Mouse (Mus musculus) myocyte (in vitro differentiated cells): ENCODE results near the gene Man2a1. TPM values are rescaled to one million over a fixed set of nuclear protein-coding genes. Genes with fewer than 3 reads are reported as not detected.
A peak's percentile ranks its signal among the peaks of the same experiment; 100 is the strongest.

Source experiments
- H3K27me3 ChIP-seq: one replicate; pipeline ENCODE4 v1.6.1; 2011; ENCODE audit not compliant: control insufficient read depth, insufficient read depth, insufficient read length
- H3K36me3 ChIP-seq: one replicate; pipeline ENCODE4 v1.6.1; 2011; ENCODE audit not compliant: control insufficient read depth, insufficient read depth
- H3K4me2 ChIP-seq: one replicate; pipeline ENCODE4 v1.6.1; 2011; ENCODE audit warnings: low read depth, control low read depth
- H3K4me3 ChIP-seq: one replicate; pipeline ENCODE4 v1.5.1; 2011; ENCODE audit warnings: mild to moderate bottlenecking, control low read depth, moderate library complexity
- H3K79me2 ChIP-seq: one replicate; pipeline ENCODE4 v1.6.1; 2011; ENCODE audit not compliant: control insufficient read depth, insufficient read depth
- H3ac ChIP-seq: one replicate; pipeline ENCODE4 v1.6.1; 2011; ENCODE audit not compliant: control insufficient read depth, insufficient read length
- CEBPB ChIP-seq: IDR thresholded peaks from 2 replicates; pipeline ENCODE4 v1.6.1; 2011; ENCODE audit warnings: mild to moderate bottlenecking, moderate library complexity; ENCODE audit not compliant: poor library complexity, insufficient read depth, severe bottlenecking
- E2F4 ChIP-seq: IDR thresholded peaks from one replicate; pipeline ENCODE4 v1.6.1; 2011; ENCODE audit warnings: mild to moderate bottlenecking, control low read depth, moderate library complexity; ENCODE audit not compliant: insufficient read depth
- MAX ChIP-seq: IDR thresholded peaks from one replicate; pipeline ENCODE4 v1.6.1; 2011; ENCODE audit warnings: low read depth, mild to moderate bottlenecking, control low read depth
- MYOD1 ChIP-seq, 3 experiments: IDR thresholded peaks; one replicate each; pipeline ENCODE4 v1.6.1; 2011; ENCODE audit warnings: control low read depth in 2 of 3, low read depth in 2 of 3, mild to moderate bottlenecking in 2 of 3, moderate library complexity in 1 of 3; ENCODE audit not compliant: insufficient read length in 2 of 3, control insufficient read depth in 1 of 3
- MYOG ChIP-seq, 3 experiments: IDR thresholded peaks; one replicate each; pipeline ENCODE4 v1.6.1; 2011; ENCODE audit warnings: control low read depth in 2 of 3, low read depth in 2 of 3, mild to moderate bottlenecking in 2 of 3; ENCODE audit not compliant: insufficient read length in 2 of 3, control insufficient read depth in 1 of 3, insufficient read depth in 1 of 3
- POLR2A ChIP-seq: IDR thresholded peaks from one replicate; pipeline ENCODE4 v1.6.1; 2011; ENCODE audit warnings: low read depth, mild to moderate bottlenecking, control low read depth, moderate library complexity; ENCODE audit not compliant: insufficient read length
- POLR2AphosphoS2 ChIP-seq: IDR thresholded peaks from one replicate; pipeline ENCODE4 v1.6.1; 2011; ENCODE audit warnings: low read depth, control low read depth; ENCODE audit not compliant: insufficient read length
- REST ChIP-seq: IDR thresholded peaks from one replicate; pipeline ENCODE4 v1.6.1; 2011; ENCODE audit warnings: mild to moderate bottlenecking, control low read depth, moderate library complexity; ENCODE audit not compliant: insufficient read depth, insufficient read length
- SRF ChIP-seq: IDR thresholded peaks from one replicate; pipeline ENCODE4 v1.6.1; 2011; ENCODE audit warnings: low read depth; ENCODE audit not compliant: control insufficient read depth, insufficient read length
- TCF12 ChIP-seq: IDR thresholded peaks from one replicate; pipeline ENCODE4 v1.6.1; 2011; ENCODE audit warnings: mild to moderate bottlenecking, control low read depth; ENCODE audit not compliant: poor library complexity, insufficient read depth, severe bottlenecking
- TCF3 ChIP-seq: IDR thresholded peaks from one replicate; pipeline ENCODE4 v1.6.1; 2011; ENCODE audit warnings: low read depth, control low read depth; ENCODE audit not compliant: insufficient read length
- USF1 ChIP-seq: IDR thresholded peaks from one replicate; pipeline ENCODE4 v1.6.1; 2011; ENCODE audit warnings: low read depth, mild to moderate bottlenecking, control low read depth, moderate library complexity
- polyA plus RNA-seq: library from polyadenylated mRNA; unstranded; fragments of >200 nt; fragmentation: generic; extraction: Trizol; gene quantifications from one replicate; pipeline ENCODE4 v1.2.1, GENCODE M21; 2012; ENCODE audit warnings: missing spikeins

Man2a1 gene
- polyA plus RNA-seq, 1 experiment, result 8.6 TPM

DNA sequence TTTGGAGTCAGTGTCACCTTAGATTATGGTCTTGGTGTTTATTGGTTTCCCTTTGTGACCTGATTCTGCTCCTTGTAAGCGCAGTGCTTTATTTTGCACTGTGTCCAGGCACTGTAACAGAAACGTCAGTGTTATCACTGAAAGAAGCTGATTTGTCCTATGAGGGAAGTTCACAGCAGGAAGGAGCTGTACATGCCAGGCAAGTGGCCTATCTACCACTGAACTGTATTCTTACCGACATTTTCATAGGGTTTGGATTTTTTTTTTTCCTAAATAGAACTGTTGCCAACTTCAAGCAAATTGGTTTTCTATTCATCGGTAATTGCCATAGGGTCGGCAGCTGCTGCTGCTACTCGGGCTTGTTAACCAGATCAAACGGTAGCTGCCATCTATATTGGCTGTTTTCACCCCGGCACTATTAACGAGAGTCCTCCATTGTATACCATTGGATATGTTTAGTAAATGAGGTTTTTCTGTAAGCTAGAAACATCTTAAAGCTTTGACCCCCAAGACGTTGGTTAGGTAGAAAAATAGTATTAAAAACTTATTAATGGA lies 96.8 kb downstream of the Man2a1 start:
- Histone ChIP-seq H3K79me2 (no peaks in the 10 kb centered on the region), H3K36me3 (peaks cover 10% of the 10 kb centered on the region), H3ac (no peak overlapping the region), H3K4me2 (no peak overlapping the region), H3K27me3 (no peaks in the 10 kb centered on the region), H3K4me3 (no peak overlapping the region)
- TF ChIP-seq E2F4, result no peak
- TF ChIP-seq POLR2A, result no peak
- TF ChIP-seq MYOD1 (IDR thresholded peaks at IDR 0.05; ENCODE audit: control insufficient read depth in 1 of 3, insufficient read length in 2 of 3, low read depth in 2 of 3), result no peak
- TF ChIP-seq MAX, result no peak
- TF ChIP-seq CEBPB, result no peak
- TF ChIP-seq TCF12, result no peak

DNA sequence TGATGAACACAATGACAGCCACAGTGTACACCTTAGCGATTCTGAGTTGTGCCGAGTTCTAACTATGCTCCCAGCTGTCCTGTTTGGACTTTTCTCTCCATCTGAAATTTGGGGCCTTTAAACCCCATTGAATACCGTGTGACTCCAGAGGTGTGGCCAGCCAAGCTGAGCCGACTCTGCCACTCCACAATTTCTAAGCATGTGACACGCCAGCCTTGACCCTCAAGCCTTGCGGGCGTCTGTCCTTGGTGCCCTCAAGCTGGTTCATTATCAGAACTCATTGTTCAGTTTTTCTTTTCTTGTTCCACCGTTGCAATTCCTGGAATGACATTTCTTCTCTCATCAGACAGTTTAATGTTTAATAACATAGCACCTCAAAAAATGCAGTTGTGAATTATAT lies 98.0 kb downstream of the Man2a1 start:
- Histone ChIP-seq H3K27me3 (no peaks in the 10 kb centered on the region), H3K4me3 (no peak overlapping the region), H3K79me2 (no peaks in the 10 kb centered on the region), H3ac (no peak overlapping the region), H3K4me2 (no peak overlapping the region), H3K36me3 (peaks cover 10% of the 10 kb centered on the region)
- no peak for TF ChIP-seq POLR2AphosphoS2
- no peak for TF ChIP-seq MYOD1 (IDR thresholded peaks at IDR 0.05; ENCODE audit: control insufficient read depth in 1 of 3, insufficient read length in 2 of 3, low read depth in 2 of 3)
- TF ChIP-seq SRF, result no peak
- no peak for TF ChIP-seq POLR2A
- TF ChIP-seq E2F4, result no peak

DNA sequence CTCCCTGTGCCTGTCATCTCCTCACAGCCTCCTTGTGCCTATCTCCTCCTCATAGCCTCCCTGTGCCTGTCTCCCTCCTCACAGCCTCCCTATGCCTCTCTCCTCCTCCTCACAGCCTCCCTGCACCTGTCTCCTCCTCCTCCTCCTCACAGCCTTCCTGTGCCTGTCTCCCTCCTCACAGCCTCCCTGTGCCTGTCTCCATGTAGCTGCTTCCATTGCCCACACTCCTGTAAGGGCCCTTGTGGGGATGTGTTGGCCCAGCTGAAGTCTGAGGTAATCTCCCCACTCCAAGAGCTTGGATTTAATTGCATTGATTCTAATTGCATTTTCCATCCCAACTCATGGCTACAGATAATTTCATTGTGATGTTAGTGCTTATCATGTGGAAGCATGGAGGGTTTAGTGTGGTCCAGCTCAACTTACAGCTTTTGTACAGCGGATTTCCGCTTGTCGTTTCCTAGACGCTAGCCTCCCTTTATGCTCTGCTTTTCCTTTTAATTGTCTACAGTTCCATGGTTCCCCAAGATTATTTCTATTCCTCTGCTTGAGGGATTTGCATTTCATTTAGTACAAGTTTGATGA lies 103.2 kb downstream of the Man2a1 start:
- no peaks in the 10 kb centered on the region for H3K27me3 ChIP-seq
- H3K4me3 ChIP-seq, result no peak overlapping the region
- H3K79me2 ChIP-seq, result no peaks in the 10 kb centered on the region
- H3K4me2 ChIP-seq, result no peak overlapping the region
- peaks cover 18% of the 10 kb centered on the region for H3K36me3 ChIP-seq
- no peak for TF ChIP-seq POLR2AphosphoS2
- H3ac ChIP-seq, result no peak overlapping the region

DNA sequence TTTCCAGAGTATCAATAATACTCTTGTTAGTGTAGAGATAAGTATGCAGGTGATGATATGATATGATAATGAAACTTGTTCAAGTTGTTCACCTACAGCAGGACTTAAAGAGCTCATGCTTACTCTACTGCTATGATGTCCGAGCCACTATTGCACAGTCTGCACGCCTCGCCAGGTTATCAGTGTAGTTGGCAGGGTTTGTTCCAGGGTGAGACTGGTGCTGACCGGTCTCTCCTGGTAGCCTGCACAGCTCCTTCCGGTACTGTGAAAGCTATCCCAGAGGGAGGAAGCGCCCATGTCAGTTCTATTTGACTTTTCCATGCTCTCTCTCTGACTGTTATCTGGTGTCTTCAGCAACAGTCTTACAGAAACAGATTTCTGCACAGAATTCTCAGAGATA lies 107.0 kb downstream of the Man2a1 start:
- no peaks in the 10 kb centered on the region for H3K27me3 ChIP-seq
- H3K4me3 ChIP-seq, result no peak overlapping the region
- H3K79me2 ChIP-seq, result no peaks in the 10 kb centered on the region
- no peak overlapping the region for H3K4me2 ChIP-seq
- H3K36me3 ChIP-seq, result peaks cover 26% of the 10 kb centered on the region
- no peak overlapping the region for H3ac ChIP-seq
- no peak for TF ChIP-seq SRF
- no peak for TF ChIP-seq TCF3
- no peak for TF ChIP-seq E2F4
- TF ChIP-seq POLR2A, result no peak
- no peak for TF ChIP-seq MAX
- TF ChIP-seq MYOD1 (IDR thresholded peaks at IDR 0.05; ENCODE audit: control insufficient read depth in 1 of 3, insufficient read length in 2 of 3, low read depth in 2 of 3), result no peak
- no peak for TF ChIP-seq POLR2AphosphoS2
- TF ChIP-seq CEBPB, result no peak
- no peak for TF ChIP-seq TCF12
- no peak for TF ChIP-seq USF1
- no peak for TF ChIP-seq REST

DNA sequence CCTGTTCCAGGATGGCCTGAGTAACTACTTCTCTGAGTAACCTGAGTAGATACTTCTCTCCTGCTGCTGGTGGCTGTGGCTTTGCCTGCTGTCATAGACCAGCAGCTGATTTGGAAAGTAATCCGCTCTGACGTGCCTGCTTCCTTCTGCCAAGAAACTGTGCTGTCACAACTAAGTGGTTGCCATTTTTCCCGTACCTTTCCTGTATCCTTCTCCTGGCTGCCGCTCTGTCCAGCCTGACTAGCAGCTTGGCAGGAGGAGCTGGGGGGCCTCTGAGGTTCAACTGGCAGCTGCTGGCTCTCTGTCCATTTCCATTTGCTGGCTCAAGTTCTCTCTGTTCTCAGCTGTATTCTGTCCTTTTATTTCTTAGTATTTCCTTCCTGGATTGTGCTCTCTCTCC lies 115.8 kb downstream of the Man2a1 start:
- peak in 1 of 3 experiments; percentile 33 for TF ChIP-seq MYOG (IDR thresholded peaks at IDR 0.05; ENCODE audit: control insufficient read depth in 1 of 3, insufficient read depth in 1 of 3, insufficient read length in 2 of 3, low read depth in 2 of 3)
- peak in 2 of 3 experiments; percentile 31 to 61 for TF ChIP-seq MYOD1 (IDR thresholded peaks at IDR 0.05; ENCODE audit: control insufficient read depth in 1 of 3, insufficient read length in 2 of 3, low read depth in 2 of 3)
- no peak for TF ChIP-seq MAX
- Histone ChIP-seq H3K4me3 (no peak overlapping the region), H3K4me2 (no peak overlapping the region), H3K79me2 (no peaks in the 10 kb centered on the region), H3K36me3 (peaks cover 16% of the 10 kb centered on the region), H3ac (no peak overlapping the region), H3K27me3 (no peaks in the 10 kb centered on the region)

DNA sequence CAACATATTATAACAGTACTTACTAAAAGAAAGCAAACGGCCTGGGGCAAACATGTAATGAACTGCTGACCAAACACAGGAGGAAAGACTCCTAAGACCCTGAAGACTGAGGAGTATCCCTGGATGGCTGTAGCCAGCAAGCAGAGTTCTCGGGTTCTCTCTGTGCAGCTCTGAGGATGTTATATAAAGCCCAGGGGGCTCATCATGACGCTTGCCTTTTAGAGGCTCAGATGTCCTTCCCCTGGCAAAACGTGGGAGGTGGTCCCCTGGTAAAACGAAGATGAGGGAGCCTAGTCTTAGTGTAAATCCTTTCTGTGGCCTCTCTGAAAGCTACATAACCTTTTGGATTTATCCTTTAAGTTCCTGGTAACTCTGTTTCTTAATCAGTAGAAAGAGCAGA lies 119.2 kb downstream of the Man2a1 start:
- peaks cover 7% of the 10 kb centered on the region for H3K36me3 ChIP-seq
- no peak for TF ChIP-seq MYOG (IDR thresholded peaks at IDR 0.05; ENCODE audit: control insufficient read depth in 1 of 3, insufficient read depth in 1 of 3, insufficient read length in 2 of 3, low read depth in 2 of 3)
- TF ChIP-seq USF1, result no peak
- TF ChIP-seq POLR2AphosphoS2, result no peak
- no peak for TF ChIP-seq REST
- no peak for TF ChIP-seq CEBPB
- TF ChIP-seq TCF3, result no peak
- TF ChIP-seq MAX, result no peak
- TF ChIP-seq TCF12, result no peak
- TF ChIP-seq E2F4, result no peak
- no peak for TF ChIP-seq SRF
- no peak overlapping the region for H3K4me3 ChIP-seq
- H3K4me2 ChIP-seq, result no peak overlapping the region
- no peak overlapping the region for H3ac ChIP-seq
- no peaks in the 10 kb centered on the region for H3K27me3 ChIP-seq
- H3K79me2 ChIP-seq, result no peaks in the 10 kb centered on the region
